Mouse (Mus musculus) gastrocnemius, postnatal 4 days (tissue): ENCODE results near the gene Eps8l3. TPM values are rescaled to one million over a fixed set of nuclear protein-coding genes. Genes with fewer than 3 reads are reported as not detected.

Source experiments
- DNase-seq, 2 experiments: peaks; one replicate each; pipeline ENCODE4 v3.0.0; 2021 to 2022; ENCODE audit warnings: low spot score in 2 of 2, mixed read lengths in 2 of 2
- total RNA-seq, 2 experiments: library from RNA; stranded (reverse); gene quantifications; 2 replicates each; pipeline ENCODE4 v1.2.3; 2021

The Eps8l3 gene
- total RNA-seq, 2 experiments from 2014 or later: not detected

- DNase-seq: no peak
Measured at GRCm38 (mm10) chr3:107940524-107940923, 63.5 kb downstream of the Eps8l3 start.

GRCm38 (mm10) chr3:107941261-107941660, 64.2 kb downstream of the Eps8l3 start:
- no peak for DNase-seq

Other genes starting within 250 kb of the Eps8l3 start
- gene Gm10961, start 245.9 kb upstream of the Eps8l3 start, total RNA-seq: not detected
- 10 to 100 TPM; 26.6 to 31.5 TPM for gene Strip1, start 245.5 kb upstream of the Eps8l3 start, total RNA-seq
- gene Ahcyl1, start 180.7 kb upstream of the Eps8l3 start, total RNA-seq: 10 to 100 TPM; 68.5 to 83.4 TPM
- gene Csf1, start 116.8 kb upstream of the Eps8l3 start, total RNA-seq: 10 to 100 TPM; 25.8 to 26.4 TPM
- gene Gstm5, start 18.6 kb downstream of the Eps8l3 start, total RNA-seq: 10 to 100 TPM; 49.2 to 51.0 TPM
- 10 to 100 TPM in 1 of 2 experiments, 1 to 10 TPM in 1; 9.0 to 11.4 TPM for gene Gstm7, start 54.6 kb downstream of the Eps8l3 start, total RNA-seq
- gene Gstm6, start 66.5 kb downstream of the Eps8l3 start, total RNA-seq: 1 to 10 TPM; 1.7 to 1.9 TPM
- gene Gstm3, start 92.1 kb downstream of the Eps8l3 start, total RNA-seq: not detected
- 10 to 100 TPM; 46.5 to 48.8 TPM for gene Gstm2, start 109.2 kb downstream of the Eps8l3 start, total RNA-seq
- 10 to 100 TPM; 59.6 to 61.2 TPM for gene Gstm1, start 140.7 kb downstream of the Eps8l3 start, total RNA-seq
- gene Gstm4, start 167.7 kb downstream of the Eps8l3 start, total RNA-seq: 1 to 10 TPM; 7.9 to 9.8 TPM
- gene Ampd2, start 209.4 kb downstream of the Eps8l3 start, total RNA-seq: 10 to 100 TPM; 20.2 to 22.2 TPM
- under 1 TPM; 0.31 to 0.49 TPM for gene Gnat2, start 215.6 kb downstream of the Eps8l3 start, total RNA-seq